Mouse (Mus musculus): Measurements from ENCODE around the gene Klk1b1. TPM values are rescaled to one million over a fixed set of nuclear protein-coding genes. Genes with fewer than 3 reads are reported as not detected.

Gene Klk1b1
- not detected in 2 replicates for polyA plus RNA-seq (2012; ENCODE audit: low replicate concordance)

DNA sequence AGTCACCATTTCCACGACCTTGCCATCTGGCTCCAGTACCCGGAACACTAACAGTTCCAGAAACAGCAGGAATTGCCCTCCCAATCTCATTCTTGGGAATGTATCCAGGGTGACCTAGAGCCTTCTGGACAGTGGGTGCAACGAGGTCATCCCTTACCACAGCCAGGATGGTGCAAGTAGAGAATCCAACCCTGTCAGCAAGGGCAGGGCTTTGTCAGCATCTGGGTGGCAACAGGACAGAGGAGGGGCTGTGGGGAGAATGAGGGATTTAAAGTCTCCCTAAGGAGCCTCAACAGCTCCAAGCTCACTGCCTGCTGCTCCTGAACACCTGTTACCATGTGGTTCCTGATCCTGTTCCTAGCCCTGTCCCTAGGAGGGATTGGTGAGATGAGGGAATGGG, at the start of gene Klk1b1:
Gene Klk1b1, plus strand, starts transcription at position 301 of the 400 bp plus-strand sequence.

DNA sequence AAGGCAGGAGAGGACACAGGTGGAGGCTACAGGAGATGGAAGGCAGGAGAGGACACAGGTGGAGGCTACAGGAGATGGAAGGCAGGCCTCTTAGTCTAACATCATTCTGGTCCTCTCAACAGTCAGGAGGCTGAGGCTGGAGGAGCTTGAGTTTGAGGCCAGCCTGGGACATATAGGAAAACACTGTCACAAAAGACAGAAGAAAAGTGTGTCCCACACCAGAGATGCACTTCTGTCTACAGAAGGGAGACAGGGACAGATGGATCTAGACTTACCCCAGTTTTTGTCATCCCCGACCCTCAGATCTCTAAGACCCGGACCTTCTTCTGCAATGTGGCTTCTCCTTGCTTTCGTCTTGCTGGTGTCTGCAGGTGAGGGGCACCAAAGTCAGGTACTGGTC, 33.1 kb upstream of the Klk1b1 start, which contains the start of gene Klk15:
Gene Klk15, plus strand, starts transcription at position 301 of the 400 bp plus-strand sequence.

DNA sequence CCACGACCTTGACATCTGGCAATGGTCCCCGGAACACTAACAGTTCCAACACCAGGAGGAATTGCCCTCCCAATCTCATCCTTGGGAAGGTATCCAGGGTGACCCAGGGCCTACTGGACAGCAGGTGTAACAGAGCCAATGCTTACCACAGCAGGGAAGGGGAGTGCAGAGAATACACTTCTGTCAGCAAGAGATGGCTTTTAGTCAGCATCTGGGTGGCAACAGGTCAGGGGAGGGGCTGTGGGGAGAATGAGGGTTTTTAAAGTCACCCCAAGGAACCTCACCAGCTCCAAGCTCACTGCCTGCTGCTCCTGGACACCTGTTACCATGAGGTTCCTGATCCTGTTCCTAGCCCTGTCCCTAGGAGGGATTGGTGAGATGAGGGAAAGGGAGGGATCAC, 16.2 kb upstream of the Klk1b1 start, which contains the start of gene Klk1b8:
Gene Klk1b8, plus strand, starts transcription at position 301 of the 400 bp plus-strand sequence.

DNA sequence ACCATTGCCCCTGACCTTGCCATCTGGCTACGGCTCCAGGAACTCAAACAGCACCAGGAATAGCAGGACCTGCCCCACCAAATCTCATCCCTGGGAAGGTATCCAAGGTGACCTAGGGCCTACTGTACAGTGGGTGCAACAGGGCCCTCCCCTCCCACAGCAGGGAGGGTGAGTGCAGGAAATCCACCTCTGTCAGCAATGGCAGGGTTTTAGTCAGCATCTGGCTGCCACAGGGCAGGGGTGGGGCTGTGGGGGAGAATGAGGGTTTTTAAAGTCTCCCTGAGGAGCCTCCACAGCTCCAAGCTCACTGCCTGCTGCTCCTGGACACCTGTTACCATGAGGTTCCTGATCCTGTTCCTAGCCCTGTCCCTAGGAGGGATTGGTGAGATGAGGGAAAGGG, 9.2 kb downstream of the Klk1b1 start, which contains the start of gene Klk1b9:
Gene Klk1b9, plus strand, starts transcription at position 301 of the 400 bp plus-strand sequence.

DNA sequence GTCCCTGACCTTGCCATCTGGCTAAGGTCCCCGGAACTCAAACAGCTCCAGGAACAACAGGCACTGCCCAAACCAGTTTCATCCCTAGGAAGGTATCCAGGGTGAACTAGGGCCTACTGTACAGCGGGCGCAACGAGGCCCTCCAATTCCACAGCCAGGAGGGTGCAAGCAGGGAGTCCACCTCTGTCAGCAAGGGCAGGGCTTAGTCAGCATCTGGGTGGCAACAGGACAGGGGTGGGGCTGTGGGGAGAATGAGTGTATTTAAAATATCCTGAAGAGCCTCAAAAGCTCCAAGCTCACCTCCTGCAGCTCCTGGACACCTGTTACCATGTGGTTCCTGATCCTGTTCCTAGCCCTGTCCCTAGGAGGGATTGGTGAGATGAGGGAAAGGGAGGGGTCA, 29.0 kb downstream of the Klk1b1 start, which contains the start of gene Klk1b11:
Gene Klk1b11, plus strand, starts transcription at position 301 of the 400 bp plus-strand sequence.

DNA sequence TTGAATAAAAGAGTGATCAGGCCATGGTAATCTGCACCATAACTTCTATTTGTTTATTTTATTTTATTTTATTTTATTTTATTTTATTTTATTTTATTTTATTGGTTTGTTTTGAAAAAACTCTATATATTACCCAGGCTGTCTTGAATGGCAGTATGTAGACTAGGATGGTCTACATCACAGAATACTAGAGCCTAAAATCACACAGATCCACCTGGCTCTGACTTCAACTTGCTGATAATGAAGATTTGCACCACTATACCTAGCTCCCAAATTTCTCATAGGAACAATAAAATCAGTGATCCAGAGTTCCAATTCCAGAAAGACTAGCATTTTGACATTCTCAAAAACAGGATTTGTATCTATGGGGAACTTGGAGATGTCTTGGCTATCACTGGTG, 45.3 kb downstream of the Klk1b1 start, which contains the start of gene Klk1b26:
Gene Klk1b26, plus strand, starts transcription at position 301 of the 400 bp plus-strand sequence.

Other genes with a start within 250 kb of the Klk1b1 start
- gene Klk12, start 197.9 kb upstream of the Klk1b1 start, polyA plus RNA-seq (2012; ENCODE audit: low replicate concordance) = not detected in 2 replicates
- gene Klk11, start 192.1 kb upstream of the Klk1b1 start, polyA plus RNA-seq (2012; ENCODE audit: low replicate concordance) = not detected in 2 replicates
- gene Klk10, start 185.7 kb upstream of the Klk1b1 start, polyA plus RNA-seq (2012; ENCODE audit: low replicate concordance) = not detected in 2 replicates
- gene Klk9, start 174.9 kb upstream of the Klk1b1 start, polyA plus RNA-seq (2012; ENCODE audit: low replicate concordance) = not detected in 2 replicates
- 37.9 and 39.2 TPM in 2 replicates for gene Klk8, start 169.2 kb upstream of the Klk1b1 start, polyA plus RNA-seq (2012; ENCODE audit: low replicate concordance)
- 0.08 TPM in 1 of 2 replicates, not detected in the other for gene Klk7, start 155.5 kb upstream of the Klk1b1 start, polyA plus RNA-seq (2012; ENCODE audit: low replicate concordance)
- gene Klk6, start 142.3 kb upstream of the Klk1b1 start, polyA plus RNA-seq (2012; ENCODE audit: low replicate concordance) = not detected in 2 replicates
- not detected in 2 replicates for gene Klk5, start 124.8 kb upstream of the Klk1b1 start, polyA plus RNA-seq (2012; ENCODE audit: low replicate concordance)
- 0.47 and 0.77 TPM in 2 replicates for gene Klk4, start 85.6 kb upstream of the Klk1b1 start, polyA plus RNA-seq (2012; ENCODE audit: low replicate concordance)
- 0.63 TPM in 1 of 2 replicates, not detected in the other for gene Klk15, start 33.0 kb upstream of the Klk1b1 start, polyA plus RNA-seq (2012; ENCODE audit: low replicate concordance)
- gene Klk1b8, start 16.1 kb upstream of the Klk1b1 start, polyA plus RNA-seq (2012; ENCODE audit: low replicate concordance) = not detected in 2 replicates
- not detected in 2 replicates for gene Klk1b9, start 9.3 kb downstream of the Klk1b1 start, polyA plus RNA-seq (2012; ENCODE audit: low replicate concordance)
- gene Klk1b11, start 29.1 kb downstream of the Klk1b1 start, polyA plus RNA-seq (2012; ENCODE audit: low replicate concordance) = not detected in 2 replicates
- gene Klk1b26, start 45.4 kb downstream of the Klk1b1 start, polyA plus RNA-seq (2012; ENCODE audit: low replicate concordance) = not detected in 2 replicates
- 3.6 and 5.5 TPM in 2 replicates for gene Klk1b27, start 85.5 kb downstream of the Klk1b1 start, polyA plus RNA-seq (2012; ENCODE audit: low replicate concordance)
- gene Klk1b21, start 135.6 kb downstream of the Klk1b1 start, polyA plus RNA-seq (2012; ENCODE audit: low replicate concordance) = not detected in 2 replicates
- gene Klk1b22, start 145.9 kb downstream of the Klk1b1 start, polyA plus RNA-seq (2012; ENCODE audit: low replicate concordance) = not detected in 2 replicates
- gene Klk1b16, start 170.0 kb downstream of the Klk1b1 start, polyA plus RNA-seq (2012; ENCODE audit: low replicate concordance) = not detected in 2 replicates
- gene Klk1b24, start 221.5 kb downstream of the Klk1b1 start, polyA plus RNA-seq (2012; ENCODE audit: low replicate concordance) = not detected in 2 replicates
- not detected in 2 replicates for gene Klk1b3, start 231.4 kb downstream of the Klk1b1 start, polyA plus RNA-seq (2012; ENCODE audit: low replicate concordance)
- not detected in 2 replicates for gene Klk1b4, start 240.7 kb downstream of the Klk1b1 start, polyA plus RNA-seq (2012; ENCODE audit: low replicate concordance)
- not detected in 2 replicates for gene Klk1b5, start 249.2 kb downstream of the Klk1b1 start, polyA plus RNA-seq (2012; ENCODE audit: low replicate concordance)